Mouse (Mus musculus): ENCODE results near the gene Plaur. TPM values are rescaled to one million over a fixed set of nuclear protein-coding genes. Genes with fewer than 3 reads are reported as not detected.
"Not testable (repeated sequence)": the region's sequence is repeated elsewhere in the genome, so short reads cannot be mapped to it uniquely, and the experiment has no call there.

Plaur gene
- total RNA-seq, 1 experiment, result 118 TPM

DNA sequence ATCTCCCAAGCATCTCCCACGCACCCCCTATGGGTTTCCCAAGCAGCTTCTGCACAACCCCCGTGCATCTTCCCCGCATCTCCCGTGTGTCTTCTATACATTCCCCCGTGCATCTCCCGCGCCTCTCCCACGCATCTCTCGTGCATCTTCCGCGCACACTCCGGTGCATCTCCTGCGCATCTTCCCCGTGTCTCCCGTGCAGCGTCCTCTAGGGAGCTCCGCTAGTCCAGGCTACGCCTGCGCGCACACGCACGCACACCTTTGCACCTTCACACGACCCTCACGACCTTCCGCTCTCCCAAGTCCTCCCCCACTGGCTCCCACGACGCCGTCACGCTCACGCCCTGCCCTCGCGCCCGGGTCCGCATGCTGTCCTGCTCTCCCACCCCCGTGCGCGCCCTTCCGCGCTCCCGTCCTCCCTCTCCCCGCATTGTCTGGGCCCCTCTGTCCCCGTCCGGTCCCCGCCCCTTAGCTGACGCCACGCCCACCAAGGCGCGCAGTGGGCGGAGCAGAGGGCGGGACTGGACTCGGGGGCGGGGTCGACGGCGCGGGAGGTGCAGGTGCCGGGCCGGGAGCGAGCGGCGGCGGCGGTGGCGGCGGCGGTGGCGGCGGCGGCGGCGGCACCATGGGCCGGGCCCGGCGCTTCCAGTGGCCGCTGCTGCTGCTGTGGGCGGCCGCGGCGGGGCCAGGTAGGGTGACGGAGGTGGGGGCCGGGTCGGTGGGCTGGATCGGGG is 19.4 kb downstream of the Plaur start, which contains the start of gene Cadm4:
Gene Cadm4 (plus strand): TSS at position 550 of the 734 bp plus-strand sequence.
- H3K9ac ChIP-seq (ENCODE audit: insufficient read depth, low read depth, low read length, poor library complexity, severe bottlenecking), result peak within 1 kb of the TSS; percentile 59
- H3K27ac ChIP-seq (ENCODE audit: insufficient read depth, low read depth, low read length, poor library complexity, severe bottlenecking), result no peak within 1 kb of the TSS
- in situ Hi-C loops (cut with MboI; ENCODE audit: low sequenced_read_pairs in 2 of 2, unreplicated experiment in 2 of 2), result no loop called here
- H3K9me3 ChIP-seq (ENCODE audit: control insufficient read depth, insufficient read depth, low read depth, low read length), result no peaks in the 10 kb centered on the region
- no peak for TF ChIP-seq MAFK (IDR thresholded peaks at IDR 0.05; ENCODE audit: insufficient read depth, low read depth, low read length)
- TF ChIP-seq ZC3H11A (IDR thresholded peaks at IDR 0.05; ENCODE audit: borderline replicate concordance, low read depth, low read length), result no peak
- no peak for TF ChIP-seq CHD2 (IDR thresholded peaks at IDR 0.05; ENCODE audit: low read depth, low read length)
- TF ChIP-seq ZNF384 (IDR thresholded peaks at IDR 0.05; ENCODE audit: low read depth, low read length), result no peak
- TF ChIP-seq HCFC1 (IDR thresholded peaks at IDR 0.05; ENCODE audit: borderline replicate concordance, insufficient read depth, low read length), result no peak
- peaks cover 0 to under 1% of the 10 kb centered on the region in 2 experiments; a peak in 1 of 4 replicates for H3K4me1 ChIP-seq (ENCODE audit: control insufficient read depth in 2 of 2, insufficient read depth in 2 of 2, low read length in 2 of 2, poor library complexity in 1 of 2)
- peak within 1 kb of the TSS; percentile 85 to 86 for H3K4me3 ChIP-seq (ENCODE audit: insufficient read depth in 1 of 2, low read depth in 1 of 2, low read length in 2 of 2, poor library complexity in 1 of 2, severe bottlenecking in 1 of 2)
- no peaks in the 10 kb centered on the region for H3K36me3 ChIP-seq (ENCODE audit: control insufficient read depth, insufficient read depth, low read length, poor library complexity, severe bottlenecking)
- peak; percentile 70 for DNase-seq (ENCODE audit: low read depth, low spot score)

DNA sequence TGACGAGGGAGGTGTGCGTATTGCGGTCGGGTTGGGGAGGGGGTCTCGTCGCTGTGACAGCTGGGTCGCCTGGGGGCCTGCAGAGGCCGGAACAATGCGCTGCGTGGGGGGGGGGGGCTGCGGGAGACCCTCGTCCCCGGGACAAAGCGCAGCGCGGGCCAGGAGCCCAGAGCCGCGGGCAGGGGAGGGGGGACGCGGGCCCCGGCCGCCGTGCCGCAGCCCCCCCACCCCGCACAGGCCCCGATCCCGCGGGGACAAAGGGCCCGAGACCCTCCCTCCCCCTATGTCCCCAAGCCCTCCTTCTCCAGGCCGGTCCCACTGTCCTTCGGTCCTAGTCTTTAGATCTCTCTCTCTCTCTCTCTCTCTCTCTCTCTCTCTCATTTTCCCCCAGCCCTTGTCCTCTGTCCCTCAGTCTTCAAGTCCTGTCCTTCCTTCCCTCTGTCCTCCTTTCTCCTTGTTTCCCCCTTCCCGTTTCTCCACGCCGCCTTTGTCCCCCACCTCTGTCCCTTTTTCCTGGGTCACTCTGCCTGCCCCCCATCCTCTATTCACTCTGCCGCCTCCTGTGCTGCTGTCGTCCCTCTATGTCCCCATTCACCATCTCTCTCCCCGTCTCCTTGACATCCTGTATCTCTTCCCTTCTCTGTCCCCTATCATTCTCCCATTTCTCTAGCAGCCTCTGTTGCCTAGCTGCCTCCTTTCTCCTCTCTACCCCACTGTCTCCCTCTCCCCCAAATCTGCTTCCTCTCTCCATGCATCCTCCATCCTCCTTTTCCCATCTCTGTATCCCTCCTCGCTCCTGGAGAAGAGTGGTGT is 20.1 kb downstream of the Plaur start:
- Histone ChIP-seq H3K4me3 (ENCODE audit: insufficient read depth in 1 of 2, low read depth in 1 of 2, low read length in 2 of 2, poor library complexity in 1 of 2, severe bottlenecking in 1 of 2) (peak overlapping the region; percentile 85 to 86), H3K27ac (ENCODE audit: insufficient read depth, low read depth, low read length, poor library complexity, severe bottlenecking) (no peak overlapping the region), H3K9ac (ENCODE audit: insufficient read depth, low read depth, low read length, poor library complexity, severe bottlenecking) (peak overlapping the region; percentile 37; the same call in 1 of the 2 replicates), H3K9me3 (ENCODE audit: control insufficient read depth, insufficient read depth, low read depth, low read length) (no peaks in the 10 kb centered on the region), H3K36me3 (ENCODE audit: control insufficient read depth, insufficient read depth, low read length, poor library complexity, severe bottlenecking) (no peaks in the 10 kb centered on the region), H3K4me1 (ENCODE audit: control insufficient read depth in 2 of 2, insufficient read depth in 2 of 2, low read length in 2 of 2, poor library complexity in 1 of 2) (peaks cover 0 to 7% of the 10 kb centered on the region in 2 experiments; a peak in 1 of 4 replicates)
- no peak for TF ChIP-seq MAFK (IDR thresholded peaks at IDR 0.05; ENCODE audit: insufficient read depth, low read depth, low read length)
- no peak for DNase-seq (ENCODE audit: low read depth, low spot score)
- in situ Hi-C loops (cut with MboI; ENCODE audit: low sequenced_read_pairs in 2 of 2, unreplicated experiment in 2 of 2), result no loop called here

DNA sequence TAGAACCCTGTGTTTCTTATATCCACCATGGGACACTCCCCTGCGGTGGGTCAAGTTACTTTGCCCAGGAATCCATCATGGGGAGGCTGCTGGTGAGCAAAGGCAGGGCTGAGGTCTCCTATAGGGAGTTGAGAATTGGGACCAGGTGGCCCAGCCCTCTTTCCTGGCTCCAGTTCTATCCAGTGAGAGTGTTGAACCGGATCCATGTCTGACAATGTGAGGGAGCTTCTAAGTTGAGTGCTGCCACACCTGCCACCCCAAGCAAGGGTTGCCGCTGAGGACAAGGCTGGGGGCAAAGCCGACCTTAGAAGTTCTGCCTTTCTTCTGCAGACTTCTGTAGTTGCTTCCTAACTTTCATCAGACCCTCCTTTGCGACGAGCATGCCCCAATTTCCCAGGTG is 21.0 kb downstream of the Plaur start:
- H3K9ac ChIP-seq (ENCODE audit: insufficient read depth, low read depth, low read length, poor library complexity, severe bottlenecking); H3K4me1 ChIP-seq (ENCODE audit: control insufficient read depth in 2 of 2, insufficient read depth in 2 of 2, low read length in 2 of 2, poor library complexity in 1 of 2); H3K27ac ChIP-seq (ENCODE audit: insufficient read depth, low read depth, low read length, poor library complexity, severe bottlenecking); DNase-seq (ENCODE audit: low read depth, low spot score); H3K36me3 ChIP-seq (ENCODE audit: control insufficient read depth, insufficient read depth, low read length, poor library complexity, severe bottlenecking); H3K9me3 ChIP-seq (ENCODE audit: control insufficient read depth, insufficient read depth, low read depth, low read length); H3K4me3 ChIP-seq (ENCODE audit: insufficient read depth in 1 of 2, low read depth in 1 of 2, low read length in 2 of 2, poor library complexity in 1 of 2, severe bottlenecking in 1 of 2); in situ Hi-C loops (cut with MboI; ENCODE audit: low sequenced_read_pairs in 2 of 2, unreplicated experiment in 2 of 2): not testable (repeated sequence)

- DNase-seq (ENCODE audit: low read depth, low spot score), result no peak
- Histone ChIP-seq H3K4me3 (ENCODE audit: insufficient read depth in 1 of 2, low read depth in 1 of 2, low read length in 2 of 2, poor library complexity in 1 of 2, severe bottlenecking in 1 of 2) (no peak overlapping the region), H3K27ac (ENCODE audit: insufficient read depth, low read depth, low read length, poor library complexity, severe bottlenecking) (no peak overlapping the region), H3K36me3 (ENCODE audit: control insufficient read depth, insufficient read depth, low read length, poor library complexity, severe bottlenecking) (no peaks in the 10 kb centered on the region), H3K4me1 (ENCODE audit: control insufficient read depth in 2 of 2, insufficient read depth in 2 of 2, low read length in 2 of 2, poor library complexity in 1 of 2) (peaks cover 0 to 8% of the 10 kb centered on the region in 2 experiments; a peak in 1 of 4 replicates), H3K9me3 (ENCODE audit: control insufficient read depth, insufficient read depth, low read depth, low read length) (no peaks in the 10 kb centered on the region), H3K9ac (ENCODE audit: insufficient read depth, low read depth, low read length, poor library complexity, severe bottlenecking) (no peak overlapping the region)
- in situ Hi-C loops (cut with MboI; ENCODE audit: low sequenced_read_pairs in 2 of 2, unreplicated experiment in 2 of 2), result no loop called here
- TF ChIP-seq ZC3H11A (IDR thresholded peaks at IDR 0.05; ENCODE audit: borderline replicate concordance, low read depth, low read length), result no peak
Measured at GRCm38 (mm10) chr7:24485481-24485880, 23.2 kb downstream of the Plaur start.

DNA sequence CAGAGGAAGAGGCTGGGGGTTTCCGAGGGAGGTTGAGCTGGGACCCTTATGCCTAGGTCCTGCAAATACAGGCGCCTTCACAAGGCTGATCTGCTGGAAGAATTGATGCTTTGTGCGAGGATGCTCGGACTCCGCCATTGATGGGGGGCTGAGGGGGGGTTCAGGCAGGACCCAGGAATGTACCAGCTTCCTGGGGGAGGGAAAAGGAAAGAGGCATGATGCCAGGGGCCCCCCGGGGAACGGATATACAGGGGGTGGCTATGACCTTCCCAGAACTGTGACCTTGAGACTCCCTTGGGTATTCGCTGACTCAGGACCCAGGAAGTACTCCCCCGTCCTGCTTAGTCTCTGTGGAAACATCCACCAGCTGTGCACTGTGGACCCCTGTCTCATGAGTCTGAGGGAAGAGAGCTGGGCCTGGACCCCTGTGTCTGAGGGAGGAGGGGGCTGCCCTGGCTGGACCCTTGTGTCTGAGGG is 24.4 kb downstream of the Plaur start:
- in situ Hi-C loops (cut with MboI; ENCODE audit: low sequenced_read_pairs in 2 of 2, unreplicated experiment in 2 of 2), result no loop called here
- Histone ChIP-seq H3K4me1 (ENCODE audit: control insufficient read depth in 2 of 2, insufficient read depth in 2 of 2, low read length in 2 of 2, poor library complexity in 1 of 2) (peaks cover 0 to 8% of the 10 kb centered on the region in 2 experiments; a peak in 1 of 4 replicates), H3K27ac (ENCODE audit: insufficient read depth, low read depth, low read length, poor library complexity, severe bottlenecking) (no peak overlapping the region), H3K9me3 (ENCODE audit: control insufficient read depth, insufficient read depth, low read depth, low read length) (no peaks in the 10 kb centered on the region), H3K36me3 (ENCODE audit: control insufficient read depth, insufficient read depth, low read length, poor library complexity, severe bottlenecking) (no peaks in the 10 kb centered on the region), H3K4me3 (ENCODE audit: insufficient read depth in 1 of 2, low read depth in 1 of 2, low read length in 2 of 2, poor library complexity in 1 of 2, severe bottlenecking in 1 of 2) (no peak overlapping the region), H3K9ac (ENCODE audit: insufficient read depth, low read depth, low read length, poor library complexity, severe bottlenecking) (no peak overlapping the region)
- no peak for DNase-seq (ENCODE audit: low read depth, low spot score)
- peak; percentile 49; the same call in 1 of the 2 replicates for TF ChIP-seq MAFK (IDR thresholded peaks at IDR 0.05; ENCODE audit: insufficient read depth, low read depth, low read length)
- TF ChIP-seq CHD2 (IDR thresholded peaks at IDR 0.05; ENCODE audit: low read depth, low read length), result no peak

Data from ES-E14 (cell line).